In the genomic region with DNA sequence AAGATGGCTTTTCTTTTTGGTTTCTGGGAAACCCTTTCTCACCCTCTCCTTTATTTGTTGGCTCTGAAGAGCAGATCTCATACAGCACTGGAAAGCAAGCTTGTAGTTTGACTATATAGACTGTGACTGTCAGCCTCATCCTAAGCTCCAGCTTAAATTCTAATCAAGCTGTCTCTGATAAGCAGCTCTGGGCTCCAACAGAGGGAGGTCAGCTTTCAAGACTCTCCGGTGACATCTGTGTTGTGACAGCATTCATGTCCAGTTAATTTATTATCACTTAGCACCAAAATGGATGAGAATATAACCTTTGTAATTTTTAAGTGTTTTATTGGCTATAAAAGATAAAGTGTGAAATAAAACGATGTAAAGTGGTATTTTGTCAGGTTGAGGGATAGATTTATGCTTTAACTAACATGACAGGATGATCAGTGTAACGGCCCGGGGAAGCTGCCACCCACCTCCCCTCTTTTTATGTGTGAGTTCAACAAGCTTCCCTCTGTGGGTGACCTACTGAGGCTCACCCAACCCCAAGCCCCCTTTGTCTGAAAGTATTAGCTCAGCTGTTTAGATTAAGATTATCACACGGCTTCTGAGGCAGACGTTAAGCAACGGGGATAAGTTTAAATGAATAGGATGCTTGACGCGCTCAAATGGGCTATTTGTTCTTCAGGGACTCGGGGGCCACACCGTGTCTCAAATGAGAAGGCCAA, we compare ENCODE assay signal across 20 mouse cellular contexts.
"Had no signal": no experiment of that assay in that cellular context is flagged by ENCODE, and none has a peak within 500 bp of the region (broad histone marks: within the 10 kb centered on the region; RNA-seq: fewer than 3 reads in every experiment).

No protein-coding gene starts in this region.

- ATAC-seq: intestine, embryonic 15.5 days; liver, postnatal 0 days; lung, postnatal 0 days had no signal

- H3K9me3 ChIP-seq: intestine, embryonic 15.5 days; kidney, embryonic 15.5 days; limb, embryonic 12.5 days; limb, embryonic 15.5 days; stomach, embryonic 15.5 days had no signal

- H3K9ac ChIP-seq: intestine, embryonic 15.5 days; kidney, embryonic 15.5 days; limb, embryonic 12.5 days; limb, embryonic 15.5 days; liver, embryonic 14.5 days; liver, postnatal 0 days; lung, embryonic 14.5 days; stomach, embryonic 15.5 days had no signal

- H3K27me3 ChIP-seq: stomach, embryonic 15.5 days had no signal

- H3K4me2 ChIP-seq: intestine, embryonic 15.5 days; kidney, embryonic 15.5 days; limb, embryonic 12.5 days; limb, embryonic 15.5 days; liver, embryonic 11.5 days; lung, embryonic 14.5 days; stomach, embryonic 15.5 days had no signal

- H3K4me1 ChIP-seq: intestine, embryonic 15.5 days; kidney, embryonic 15.5 days; stomach, embryonic 15.5 days had no signal

- DNase-seq: kidney, adult 11 months; kidney, adult 8-10 months; kidney, postnatal 10 days; kidney, postnatal 36 days; left cerebral cortex, postnatal 4 days; liver, postnatal 0 days; lung, embryonic 14.5 days; right cerebral cortex, adult 18-20 months; right cerebral cortex, postnatal 14 days; right cerebral cortex, postnatal 4 days; thymus, postnatal 25 days had no signal

- H3K36me3 ChIP-seq: intestine, embryonic 15.5 days; kidney, embryonic 15.5 days; limb, embryonic 12.5 days; limb, embryonic 15.5 days; stomach, embryonic 15.5 days had no signal

- H3K4me3 ChIP-seq: intestine, embryonic 15.5 days; kidney, embryonic 15.5 days; limb, embryonic 12.5 days; limb, embryonic 15.5 days; stomach, embryonic 15.5 days had no signal

- H3K27ac ChIP-seq: intestine, embryonic 15.5 days; kidney, embryonic 15.5 days; limb, embryonic 12.5 days; limb, embryonic 15.5 days; liver, embryonic 14.5 days; macrophage; stomach, embryonic 15.5 days had no signal
